Mouse (Mus musculus) CD4-positive naive resting alpha-beta T cell, adult 57 days (primary cell): Measurements from ENCODE around the gene Sptan1. TPM values are rescaled to one million over a fixed set of nuclear protein-coding genes. Genes with fewer than 3 reads are reported as not detected.

Experiments
- total RNA-seq: library from RNA; stranded (reverse); gene quantifications from one replicate; pipeline ENCODE4 v1.2.4, GENCODE M21; 2023

Sptan1 gene
- 311 TPM for total RNA-seq

GRCm38 (mm10) chr2:29965250-29965843 is at the start of gene Sptan1:
Gene Sptan1, plus strand, starts transcription at chr2:29965560.

DNA sequence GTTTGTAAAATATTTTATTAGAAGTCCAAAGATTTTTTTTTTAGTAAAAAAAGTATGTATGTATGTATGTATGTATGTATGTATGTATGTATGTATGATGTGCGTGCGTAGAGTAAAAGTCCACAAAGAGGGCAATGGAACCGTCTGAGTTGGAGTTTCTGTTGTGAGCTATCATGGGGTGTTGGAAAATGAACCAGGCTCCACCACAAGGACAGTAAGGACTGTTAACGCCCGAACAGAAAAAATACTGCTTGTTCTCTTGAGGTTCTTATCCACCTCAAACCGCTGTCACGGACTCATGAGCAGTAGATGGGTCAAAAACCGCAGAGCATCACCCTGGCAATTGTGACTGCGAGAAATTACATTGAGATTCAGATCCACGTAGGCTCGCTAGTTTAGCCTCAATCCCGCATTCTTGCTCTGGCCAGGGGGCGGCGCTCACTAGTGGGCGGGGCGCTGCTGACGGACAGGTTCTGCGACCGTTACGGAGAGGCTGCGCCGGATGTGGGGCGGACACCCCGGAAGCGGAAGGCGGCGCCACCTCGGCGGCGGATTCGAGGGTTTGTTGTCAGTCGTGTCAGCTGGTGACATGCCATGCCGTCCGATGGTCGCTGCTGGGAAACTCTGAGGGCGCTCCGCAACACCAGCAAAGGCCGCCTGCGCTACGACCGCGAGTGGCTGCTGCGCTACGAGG is 30.3 kb upstream of the Sptan1 start, which contains the start of gene Gle1:
TSS of gene Gle1 (plus strand) at position 521 of the 694 bp plus-strand sequence.

GRCm38 (mm10) chr2:30048699-30049388 is 83.5 kb downstream of the Sptan1 start, which contains the start of gene Wdr34:
Gene Wdr34, minus strand, starts transcription at chr2:30048881.

DNA sequence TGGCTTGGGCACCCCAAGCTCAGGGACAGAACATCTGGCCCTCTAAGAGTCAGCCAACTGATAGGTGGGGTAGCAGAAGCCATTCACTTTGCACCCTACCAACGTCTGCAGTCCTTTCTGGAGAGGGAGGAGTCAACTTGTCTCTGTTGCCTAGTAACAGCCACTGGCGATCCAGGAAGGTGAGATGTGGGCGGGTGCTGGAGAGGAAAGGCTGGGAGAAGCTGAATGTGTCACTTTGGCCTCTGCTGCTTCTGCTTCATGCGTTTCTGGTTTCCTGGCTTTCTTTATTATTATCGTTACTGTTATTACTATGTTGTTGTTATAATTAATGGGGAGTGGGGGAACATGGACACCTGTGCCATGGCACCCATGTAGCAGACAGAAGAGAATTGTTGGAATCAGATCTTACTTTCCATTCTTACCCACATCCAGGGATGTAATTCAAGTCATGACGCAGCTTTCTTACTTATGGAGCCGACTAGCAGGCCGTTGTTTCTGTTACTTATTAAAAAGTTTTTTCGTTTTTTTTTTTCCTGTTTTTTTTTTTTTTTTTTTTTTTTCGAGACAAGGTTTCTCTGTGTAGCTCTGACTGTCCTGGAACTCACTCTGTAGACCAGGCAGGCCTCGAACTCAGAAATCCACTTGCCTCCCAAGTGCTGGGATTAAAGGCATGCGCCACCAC is 92.0 kb downstream of the Sptan1 start, which contains the start of gene Set:
TSS of gene Set (plus strand) at position 156 of the 682 bp plus-strand sequence.

DNA sequence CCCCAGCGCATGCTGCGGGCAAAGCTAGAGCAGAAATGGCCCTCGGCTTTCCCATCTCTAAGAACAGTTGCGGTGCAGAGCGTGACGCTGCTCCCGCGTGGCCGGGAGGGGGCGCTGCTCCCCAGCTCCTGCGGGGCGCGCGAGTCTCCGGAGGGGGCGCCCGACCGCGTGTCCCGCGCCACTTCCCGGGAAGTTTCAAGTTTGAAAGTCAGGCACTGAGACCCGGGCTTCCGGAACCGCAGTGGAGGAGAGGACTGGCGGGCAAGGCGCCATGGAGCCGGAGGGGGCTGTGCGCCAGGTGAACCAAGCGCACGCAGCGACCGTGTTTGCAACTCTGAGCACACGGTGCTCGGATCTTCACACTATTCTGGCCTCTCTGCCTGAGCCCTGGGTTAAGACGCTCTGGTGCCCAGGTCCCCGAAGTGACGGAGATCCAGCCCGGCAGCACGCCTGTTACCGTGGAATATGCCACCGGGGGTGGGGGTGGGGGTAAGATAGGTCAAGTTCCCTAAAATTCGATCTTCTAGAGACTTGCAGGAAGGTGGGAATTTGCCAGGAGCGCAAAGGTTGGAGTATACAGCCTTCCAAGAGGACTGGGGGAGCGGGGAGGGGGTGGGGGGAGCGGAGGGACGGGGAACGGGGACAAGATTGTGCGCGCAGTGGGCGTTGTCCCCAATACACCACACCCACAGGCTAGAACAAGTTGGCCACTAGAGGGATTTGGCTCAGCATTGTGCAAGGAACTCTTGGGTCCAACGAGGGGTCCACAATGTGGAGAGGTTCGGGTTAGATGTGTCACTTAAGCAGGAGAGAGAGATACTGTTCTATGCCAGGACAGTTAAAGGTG is 112.4 kb downstream of the Sptan1 start, which contains the start of gene Pkn3:
TSS of gene Pkn3 (plus strand) at position 183 of the 847 bp plus-strand sequence.

Other genes starting within 250 kb of the Sptan1 start
- not detected for gene Gm13420, start 213.9 kb upstream of the Sptan1 start, total RNA-seq
- 2.6 TPM for gene Gm13547, start 206.2 kb upstream of the Sptan1 start, total RNA-seq
- 3.8 TPM for gene Coq4, start 178.1 kb upstream of the Sptan1 start, total RNA-seq
- 42.2 TPM for gene Trub2, start 177.1 kb upstream of the Sptan1 start, total RNA-seq
- gene Slc27a4, start 162.9 kb upstream of the Sptan1 start, total RNA-seq: 17.5 TPM
- gene Urm1, start 145.5 kb upstream of the Sptan1 start, total RNA-seq: 38.6 TPM
- 0.62 TPM for gene Cercam, start 96.4 kb upstream of the Sptan1 start, total RNA-seq
- 78.7 TPM for gene Odf2, start 76.3 kb upstream of the Sptan1 start, total RNA-seq
- gene Gle1, start 30.1 kb upstream of the Sptan1 start, total RNA-seq: 60.2 TPM
- 0.33 TPM for gene Wdr34, start 83.3 kb downstream of the Sptan1 start, total RNA-seq
- gene Set, start 91.8 kb downstream of the Sptan1 start, total RNA-seq: 229 TPM
- 1.5 TPM for gene Pkn3, start 112.1 kb downstream of the Sptan1 start, total RNA-seq
- 15.4 TPM for gene Zdhhc12, start 128.1 kb downstream of the Sptan1 start, total RNA-seq
- 81.1 TPM for gene Zer1, start 159.0 kb downstream of the Sptan1 start, total RNA-seq
- 34.4 TPM for gene Tbc1d13, start 168.2 kb downstream of the Sptan1 start, total RNA-seq
- gene Endog, start 205.9 kb downstream of the Sptan1 start, total RNA-seq: 17.1 TPM
- 18.8 TPM for gene Spout1, start 212.9 kb downstream of the Sptan1 start, total RNA-seq
- 12.3 TPM for gene Kyat1, start 240.3 kb downstream of the Sptan1 start, total RNA-seq